Mouse (Mus musculus) thymus, adult 2 months (tissue): ENCODE results near the gene Usp29.

Experiments
- CTCF ChIP-seq: fragments of 200-500 bp; IDR thresholded peaks from 2 replicates; pipeline ENCODE4 v1.5.1; 2012; ENCODE audit warnings: mild to moderate bottlenecking, control low read depth, low read length, moderate library complexity, borderline replicate concordance; ENCODE audit not compliant: control insufficient read depth, poor library complexity, insufficient read depth; ENCODE audit errors: extremely low read depth
- POLR2A ChIP-seq: fragments of 200-500 bp; IDR thresholded peaks from 2 replicates; pipeline ENCODE4 v1.6.1; 2012; ENCODE audit warnings: mild to moderate bottlenecking, low read length, control low read depth, moderate library complexity; ENCODE audit not compliant: control insufficient read depth, poor library complexity, insufficient read depth; ENCODE audit errors: extremely low read depth

DNA sequence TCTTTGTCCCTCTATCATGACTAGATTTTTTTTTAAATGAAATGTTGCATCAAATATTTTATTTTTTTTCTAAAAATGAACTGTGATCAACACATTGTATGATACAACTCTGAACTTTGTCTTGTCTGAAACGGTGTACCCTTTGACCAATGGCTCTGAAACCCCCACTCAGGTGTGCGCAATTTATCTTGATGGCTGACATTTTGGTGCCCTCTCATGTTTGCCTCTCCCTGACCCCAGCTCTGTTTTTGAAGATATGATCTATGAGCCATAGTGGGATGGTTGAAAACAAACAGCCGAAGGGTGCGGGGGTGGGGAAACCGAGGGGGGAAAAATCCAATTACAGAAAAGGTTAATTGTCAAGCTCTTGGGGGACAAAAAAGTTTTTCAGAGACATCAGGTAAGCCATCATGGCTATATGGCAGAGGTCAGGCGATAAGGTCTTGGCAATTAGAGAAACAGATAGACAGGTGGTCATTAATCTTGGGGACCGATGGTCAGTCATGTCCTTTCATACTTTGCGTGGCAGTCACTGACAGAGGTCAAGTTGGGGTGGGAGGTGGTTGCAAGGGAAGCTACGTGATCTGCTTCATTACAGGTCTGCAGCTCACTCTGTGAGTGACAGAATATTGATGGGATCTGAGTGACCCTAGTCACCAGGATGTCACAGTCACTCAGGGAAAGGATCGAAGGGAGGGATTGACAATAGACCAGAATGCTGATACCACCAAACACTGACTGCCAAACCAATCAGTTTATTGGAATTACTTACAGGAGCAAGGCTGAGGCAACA lies 125.4 kb downstream of the Usp29 start:
- no peak for TF ChIP-seq POLR2A
- TF ChIP-seq CTCF, result no peak
